Mouse (Mus musculus) heart, adult 9 months (tissue): Measurements from ENCODE around the gene Gm13276.
A peak's percentile ranks its signal among the peaks of the same experiment; 100 is the strongest.
"Not testable (repeated sequence)": the region's sequence is repeated elsewhere in the genome, so short reads cannot be mapped to it uniquely, and the experiment has no call there.

Experiments
- DNase-seq, 2 experiments: peaks; one replicate each; pipeline ENCODE4 v3.0.0; 2022; ENCODE audit warnings: low spot score in 2 of 2

Gene Gm13276

DNA sequence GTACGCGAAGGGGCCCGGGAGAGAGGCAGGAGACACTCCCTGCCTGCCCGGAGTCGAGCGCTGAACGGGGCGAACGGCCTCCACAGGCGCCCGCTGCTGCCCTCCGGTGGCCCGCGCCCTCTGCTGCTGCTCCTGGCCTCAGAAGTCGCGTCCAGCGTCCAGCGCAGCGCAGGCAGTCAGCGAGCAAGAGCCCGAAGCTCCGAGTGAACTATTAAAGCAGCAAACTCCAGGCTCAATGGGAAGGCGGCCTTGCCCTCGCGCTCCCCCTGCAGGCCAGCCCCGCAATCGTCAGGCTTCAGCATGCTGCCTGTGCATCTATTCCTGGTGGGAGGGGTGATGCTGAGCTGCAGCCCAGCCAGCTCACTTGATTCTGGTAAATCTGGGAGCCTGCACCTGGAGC lies at the start of gene Gm13276:
Gene Gm13276, plus strand, starts transcription at position 301 of the 400 bp plus-strand sequence.
- DNase-seq: not testable (repeated sequence)

- peak in 1 of 2 experiments; percentile 63 for DNase-seq
These were observed 47.0 kb upstream of the Gm13276 start for GRCm38 (mm10) chr4:88738480-88738879.

GRCm38 (mm10) chr4:88739036-88739435 lies 46.5 kb upstream of the Gm13276 start:
- DNase-seq: no peak

- no peak for DNase-seq
These were observed 44.1 kb upstream of the Gm13276 start for GRCm38 (mm10) chr4:88741426-88741825.

- no peak for DNase-seq
These were observed 42.6 kb upstream of the Gm13276 start for GRCm38 (mm10) chr4:88742771-88743371.

- no peak for DNase-seq
These were observed 41.3 kb upstream of the Gm13276 start for GRCm38 (mm10) chr4:88744207-88744606.

- no peak for DNase-seq
These were observed 35.6 kb upstream of the Gm13276 start for GRCm38 (mm10) chr4:88749926-88750325.

GRCm38 (mm10) chr4:88754818-88755340 lies 30.6 kb upstream of the Gm13276 start, which contains the start of gene Gm13271:
TSS of gene Gm13271 (plus strand) at chr4:88754868.
- DNase-seq: peak; percentile 81

- DNase-seq: peak in 1 of 2 experiments; percentile 29
These were observed 28.7 kb upstream of the Gm13276 start for GRCm38 (mm10) chr4:88756581-88757513.

DNA sequence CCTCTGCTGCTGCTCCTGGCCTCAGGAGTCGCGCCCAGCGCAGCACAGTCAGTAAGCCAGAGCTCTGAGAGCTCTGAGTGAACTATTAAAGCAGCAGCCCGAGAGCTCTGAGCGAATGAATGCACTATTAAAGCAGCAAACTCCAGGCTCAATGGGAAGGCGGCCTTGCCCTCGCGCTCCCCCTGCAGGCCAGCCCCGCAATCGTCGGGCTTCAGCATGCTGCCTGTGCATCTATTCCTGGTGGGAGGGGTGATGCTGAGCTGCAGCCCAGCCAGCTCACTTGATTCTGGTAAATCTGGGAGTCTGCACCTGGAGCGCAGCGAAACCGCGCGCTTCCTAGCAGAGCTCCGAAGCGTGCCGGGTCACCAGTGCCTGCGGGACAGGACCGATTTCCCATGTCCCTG lies 27.9 kb upstream of the Gm13276 start:
- peak; percentile 91 to 94 for DNase-seq

GRCm38 (mm10) chr4:88758751-88759150 lies 26.8 kb upstream of the Gm13276 start:
- DNase-seq: peak; percentile 23 to 44

DNA sequence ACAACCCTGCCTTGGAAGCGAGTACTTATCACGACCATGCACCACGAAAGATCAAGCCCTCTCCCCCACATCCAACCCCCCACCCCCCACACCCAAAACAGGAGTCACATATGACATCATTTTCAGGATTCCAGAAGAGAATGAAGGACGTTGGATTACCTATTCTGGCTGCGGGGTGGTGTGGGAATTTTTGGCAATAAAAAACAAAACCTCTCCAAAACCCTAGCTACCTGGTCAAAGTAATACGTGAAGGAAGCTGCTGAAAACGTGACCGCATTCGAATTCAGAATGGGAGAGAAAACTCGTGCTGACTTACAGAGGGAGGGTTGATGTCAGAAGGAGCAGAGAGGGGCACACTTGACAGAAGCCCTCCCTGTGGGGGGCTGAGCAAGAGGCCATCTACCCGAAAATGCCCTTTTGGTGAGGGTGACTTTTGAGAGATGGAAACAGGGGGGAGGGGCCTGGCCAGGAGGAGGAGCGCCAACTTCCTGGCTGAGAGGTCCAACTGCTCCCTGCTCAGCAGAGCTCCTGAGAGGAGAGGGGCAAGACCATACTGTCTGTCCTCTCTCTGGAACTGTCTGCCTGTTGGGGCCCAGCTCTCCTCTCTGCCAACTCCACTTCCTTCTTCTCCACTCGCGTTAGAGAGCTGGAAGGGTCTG lies 25.8 kb upstream of the Gm13276 start, which contains the start of gene Gm13283:
Gene Gm13283, plus strand, starts transcription at position 510 of the 659 bp plus-strand sequence.
- peak; percentile 44 to 67 for DNase-seq

DNA sequence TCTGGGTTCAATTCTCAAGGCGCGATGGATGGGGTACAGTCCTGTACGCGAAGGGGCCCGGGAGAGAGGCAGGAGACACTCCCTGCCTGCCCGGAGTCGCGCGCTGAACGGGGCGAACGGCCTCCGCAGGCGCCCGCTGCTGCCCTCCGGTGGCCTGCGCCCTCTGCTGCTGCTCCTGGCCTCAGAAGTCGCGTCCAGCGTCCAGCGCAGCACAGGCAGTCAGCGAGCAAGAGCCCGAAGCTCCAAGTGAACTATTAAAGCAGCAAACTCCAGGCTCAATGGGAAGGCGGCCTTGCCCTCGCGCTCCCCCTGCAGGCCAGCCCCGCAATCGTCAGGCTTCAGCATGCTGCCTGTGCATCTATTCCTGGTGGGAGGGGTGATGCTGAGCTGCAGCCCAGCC lies 25.1 kb upstream of the Gm13276 start:
- peak; percentile 85 for DNase-seq

DNA sequence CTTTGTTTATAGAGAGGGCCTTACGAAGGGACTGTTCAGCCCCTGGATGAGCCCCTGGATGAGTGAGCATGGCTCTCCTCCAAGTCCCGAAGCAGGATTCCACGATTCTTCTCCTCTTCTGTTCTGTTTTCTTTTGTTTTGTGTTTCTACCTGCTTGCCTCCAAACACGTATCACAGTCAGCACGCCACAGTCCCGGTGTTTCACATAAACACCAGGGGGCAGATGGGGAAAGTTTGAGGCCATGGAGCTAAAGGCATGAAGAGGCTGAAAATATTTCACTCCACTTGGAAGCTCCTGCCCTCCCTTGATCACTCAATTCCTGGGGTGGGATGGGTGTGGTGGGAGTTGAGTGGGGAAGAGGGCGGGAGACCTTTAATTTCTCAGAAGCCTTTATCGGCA lies 23.7 kb upstream of the Gm13276 start:
- DNase-seq: peak; percentile 64 to 73

DNA sequence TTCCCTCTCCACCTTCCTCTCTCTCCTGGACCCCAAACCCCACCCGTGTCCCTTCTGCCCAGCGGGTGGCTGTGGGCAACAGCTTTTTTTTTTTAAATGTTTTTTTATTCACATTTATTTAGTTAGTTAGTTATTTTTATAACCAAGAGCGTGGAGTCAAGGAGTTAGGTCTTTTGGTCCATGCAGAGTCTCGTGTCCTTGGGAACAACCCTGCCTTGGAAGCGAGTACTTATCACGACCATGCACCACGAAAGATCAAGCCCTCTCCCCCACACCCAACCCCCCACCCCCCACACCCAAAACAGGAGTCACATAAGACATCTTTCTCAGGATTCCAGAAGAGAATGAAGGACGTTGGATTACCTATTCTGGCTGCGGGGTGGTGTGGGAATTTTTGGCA lies 23.2 kb upstream of the Gm13276 start:
- peak; percentile 32 to 35 for DNase-seq

GRCm38 (mm10) chr4:88763384-88764018 lies 22.0 kb upstream of the Gm13276 start:
- DNase-seq: peak; percentile 76 to 78

- not testable (repeated sequence) for DNase-seq
These were observed 12.0 kb upstream of the Gm13276 start, which contains the start of gene Gm13290 for GRCm38 (mm10) chr4:88773534-88773933. TSS of gene Gm13290 (plus strand) at chr4:88773834.

DNA sequence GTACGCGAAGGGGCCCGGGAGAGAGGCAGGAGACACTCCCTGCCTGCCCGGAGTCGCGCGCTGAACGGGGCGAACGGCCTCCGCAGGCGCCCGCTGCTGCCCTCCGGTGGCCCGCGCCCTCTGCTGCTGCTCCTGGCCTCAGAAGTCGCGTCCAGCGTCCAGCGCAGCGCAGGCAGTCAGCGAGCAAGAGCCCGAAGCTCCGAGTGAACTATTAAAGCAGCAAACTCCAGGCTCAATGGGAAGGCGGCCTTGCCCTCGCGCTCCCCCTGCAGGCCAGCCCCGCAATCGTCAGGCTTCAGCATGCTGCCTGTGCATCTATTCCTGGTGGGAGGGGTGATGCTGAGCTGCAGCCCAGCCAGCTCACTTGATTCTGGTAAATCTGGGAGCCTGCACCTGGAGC lies 8.9 kb upstream of the Gm13276 start, which contains the start of gene Gm13289:
Gene Gm13289, plus strand, starts transcription at position 301 of the 400 bp plus-strand sequence.
- not testable (repeated sequence) for DNase-seq

GRCm38 (mm10) chr4:88779550-88779949 lies 6.0 kb upstream of the Gm13276 start, which contains the start of gene Gm13272:
TSS of gene Gm13272 (plus strand) at chr4:88779850.
- DNase-seq: not testable (repeated sequence)

GRCm38 (mm10) chr4:88780320-88780719 lies 5.2 kb upstream of the Gm13276 start:
- DNase-seq: not testable (repeated sequence)

- DNase-seq: not testable (repeated sequence)
These were observed 3.7 kb upstream of the Gm13276 start, which contains the start of gene Ifnz for GRCm38 (mm10) chr4:88781831-88782230. TSS of gene Ifnz (plus strand) at chr4:88782131.
